Mouse (Mus musculus) embryonic facial prominence, embryonic 15.5 days (tissue): Measurements from ENCODE around the gene Ccdc157. TPM values are rescaled to one million over a fixed set of nuclear protein-coding genes. Genes with fewer than 3 reads are reported as not detected.

Source experiments
- ATAC-seq: fragments of 200-750 bp; cut with Nextera tagmentation; 2 replicates; pipeline ENCODE4 v1.8.0; 2017; ENCODE audit warnings: low read depth, moderate TSS enrichment; ENCODE audit not compliant: insufficient number of reproducible peaks, low FRiP score, low TSS enrichment
- H3K27ac ChIP-seq: fragments of 300-500 bp; sonication (generic); replicated peaks from 2 replicates; pipeline ENCODE4 v1.5.1; 2015; ENCODE audit warnings: mild to moderate bottlenecking, inconsistent platforms
- H3K27me3 ChIP-seq: fragments of 300-500 bp; sonication (generic); 2 replicates; pipeline ENCODE4 v1.6.1; 2015; ENCODE audit warnings: inconsistent platforms
- H3K36me3 ChIP-seq: fragments of 300-500 bp; sonication (generic); 2 replicates; pipeline ENCODE4 v1.6.1; 2015; ENCODE audit warnings: mild to moderate bottlenecking, inconsistent platforms
- H3K4me1 ChIP-seq: fragments of 300-500 bp; sonication (generic); 2 replicates; pipeline ENCODE4 v1.6.1; 2015; ENCODE audit warnings: inconsistent platforms
- H3K4me2 ChIP-seq: fragments of 300-500 bp; sonication (generic); replicated peaks from 2 replicates; pipeline ENCODE4 v1.6.1; 2015; ENCODE audit warnings: mild to moderate bottlenecking, inconsistent platforms
- H3K4me3 ChIP-seq: fragments of 300-500 bp; sonication (generic); replicated peaks from 2 replicates; pipeline ENCODE4 v1.5.1; 2015; ENCODE audit warnings: mild to moderate bottlenecking, inconsistent platforms
- H3K9ac ChIP-seq: fragments of 300-500 bp; sonication (generic); 2 replicates; pipeline ENCODE4 v1.6.1; 2015; ENCODE audit warnings: inconsistent platforms
- H3K9me3 ChIP-seq: fragments of 300-500 bp; sonication (generic); replicated peaks from 2 replicates; pipeline ENCODE4 v1.6.1; 2016; ENCODE audit warnings: inconsistent platforms
- WGBS: fragments of 180-500 bp; shearing (Covaris S2); methylation state at CpG from one replicate; pipeline ENCODE4 v1.1.7; 2015; 5-methylcytosine and 5-hydroxymethylcytosine counted together
- polyA plus RNA-seq: library from polyadenylated mRNA; unstranded; fragments of >200 nt; fragmentation: Nextera tagmentation; extraction: Ambion mirVana; gene quantifications from 2 replicates; pipeline ENCODE4 v1.2.1, GENCODE M21; 2015

Gene Ccdc157
- polyA plus RNA-seq, 1 experiment from 2014 or later = 16.6 TPM

DNA sequence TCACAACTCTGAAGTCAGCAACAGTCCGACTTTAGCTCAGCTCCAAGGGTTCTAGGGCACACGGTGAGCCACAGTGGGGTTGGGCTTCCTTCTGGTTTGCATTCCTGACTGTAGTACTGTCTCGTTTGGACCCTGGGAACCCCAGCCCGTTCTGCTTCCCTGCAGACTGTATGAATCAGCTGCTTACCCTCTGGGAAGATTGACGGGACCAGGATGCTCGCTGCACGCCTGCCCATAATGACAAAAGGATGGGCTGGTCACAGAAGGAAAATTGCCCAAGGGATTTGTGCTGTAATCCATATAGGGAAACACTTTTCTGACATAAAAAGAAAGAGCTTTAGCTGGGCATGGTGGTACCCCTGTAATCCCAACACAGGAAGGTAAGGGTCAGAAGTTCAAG is 61.3 kb downstream of the Ccdc157 start:
- H3K4me2 ChIP-seq = no peak overlapping the region
- H3K4me3 ChIP-seq = no peak overlapping the region
- 0 out of 2 replicates have a peak overlapping the region, but pooled peaks have one; percentile 28 for H3K27ac ChIP-seq
- peaks cover 25% of the 10 kb centered on the region for H3K4me1 ChIP-seq
- no peak for ATAC-seq
- no peaks in the 10 kb centered on the region for H3K27me3 ChIP-seq
- H3K36me3 ChIP-seq = no peaks in the 10 kb centered on the region
- H3K9me3 ChIP-seq = no peaks in the 10 kb centered on the region
- H3K9ac ChIP-seq = no peak overlapping the region
- WGBS = 48% methylated on average over 7 of the region's 7 CpGs

DNA sequence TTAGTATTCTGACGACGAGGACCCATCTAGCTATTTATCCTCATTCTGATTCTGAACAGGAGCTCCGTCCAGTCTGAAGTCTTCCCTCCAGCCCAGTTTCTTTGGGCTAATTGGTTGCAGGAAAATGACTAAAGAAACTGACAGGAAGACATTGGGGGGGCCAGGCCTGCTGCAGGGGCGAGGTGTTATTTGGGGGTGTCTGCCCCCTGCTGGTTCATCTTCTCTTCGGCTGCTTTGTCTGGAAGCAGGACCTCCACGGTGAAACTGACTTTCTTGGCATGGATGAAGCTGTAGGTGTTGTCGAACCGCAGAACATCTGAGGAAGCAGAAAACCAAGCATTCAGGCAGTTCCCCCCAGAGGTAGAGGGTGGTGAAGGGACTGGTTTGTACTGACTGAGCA is 62.0 kb downstream of the Ccdc157 start:
- Histone ChIP-seq H3K27me3 (no peaks in the 10 kb centered on the region), H3K4me3 (no peak overlapping the region), H3K4me2 (no peak overlapping the region), H3K36me3 (peaks cover under 1% of the 10 kb centered on the region; the same call in 1 of the 2 replicates), H3K4me1 (peaks cover 25% of the 10 kb centered on the region), H3K27ac (0 out of 2 replicates have a peak overlapping the region, but pooled peaks have one; percentile 34), H3K9me3 (no peaks in the 10 kb centered on the region), H3K9ac (no peak overlapping the region)
- ATAC-seq = no peak
- WGBS = 65% methylated on average over 8 of the region's 8 CpGs

DNA sequence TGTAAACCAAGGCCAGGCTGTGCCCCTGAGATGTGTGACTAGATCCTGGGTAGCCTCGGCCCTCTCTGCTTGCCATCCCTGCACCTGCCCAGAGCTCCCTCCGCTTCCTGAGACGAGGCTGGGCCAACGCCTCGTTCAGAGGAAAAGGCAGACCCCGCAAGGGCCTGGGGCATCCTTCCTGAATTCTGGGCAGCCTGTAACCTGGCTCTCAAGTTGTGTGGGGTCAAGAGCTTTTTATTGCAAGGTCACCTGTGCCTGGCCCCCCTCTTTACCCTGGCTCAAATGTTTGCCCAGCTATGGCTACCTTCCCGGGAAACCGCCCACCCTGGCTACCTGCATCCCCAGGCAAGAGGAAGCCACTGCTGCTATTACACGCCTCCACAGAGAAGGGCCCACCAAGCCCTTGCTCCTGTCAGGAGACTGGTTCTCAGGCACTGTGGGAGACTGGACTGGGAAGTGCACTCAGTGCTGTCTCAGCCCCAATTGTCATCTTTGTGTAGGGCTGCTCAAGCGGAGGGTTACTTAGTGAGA is 62.9 kb downstream of the Ccdc157 start:
- Histone ChIP-seq H3K27me3 (no peaks in the 10 kb centered on the region), H3K27ac (peak overlapping the region; percentile 87), H3K4me1 (peaks cover 25% of the 10 kb centered on the region), H3K4me2 (peak overlapping the region; percentile 74), H3K9me3 (no peaks in the 10 kb centered on the region), H3K4me3 (peak overlapping the region; percentile 56), H3K36me3 (peaks cover 3% of the 10 kb centered on the region; the same call in 1 of the 2 replicates), H3K9ac (peak overlapping the region; percentile 55)
- ATAC-seq = no peak
- 36% methylated on average over 10 of the region's 10 CpGs for WGBS

DNA sequence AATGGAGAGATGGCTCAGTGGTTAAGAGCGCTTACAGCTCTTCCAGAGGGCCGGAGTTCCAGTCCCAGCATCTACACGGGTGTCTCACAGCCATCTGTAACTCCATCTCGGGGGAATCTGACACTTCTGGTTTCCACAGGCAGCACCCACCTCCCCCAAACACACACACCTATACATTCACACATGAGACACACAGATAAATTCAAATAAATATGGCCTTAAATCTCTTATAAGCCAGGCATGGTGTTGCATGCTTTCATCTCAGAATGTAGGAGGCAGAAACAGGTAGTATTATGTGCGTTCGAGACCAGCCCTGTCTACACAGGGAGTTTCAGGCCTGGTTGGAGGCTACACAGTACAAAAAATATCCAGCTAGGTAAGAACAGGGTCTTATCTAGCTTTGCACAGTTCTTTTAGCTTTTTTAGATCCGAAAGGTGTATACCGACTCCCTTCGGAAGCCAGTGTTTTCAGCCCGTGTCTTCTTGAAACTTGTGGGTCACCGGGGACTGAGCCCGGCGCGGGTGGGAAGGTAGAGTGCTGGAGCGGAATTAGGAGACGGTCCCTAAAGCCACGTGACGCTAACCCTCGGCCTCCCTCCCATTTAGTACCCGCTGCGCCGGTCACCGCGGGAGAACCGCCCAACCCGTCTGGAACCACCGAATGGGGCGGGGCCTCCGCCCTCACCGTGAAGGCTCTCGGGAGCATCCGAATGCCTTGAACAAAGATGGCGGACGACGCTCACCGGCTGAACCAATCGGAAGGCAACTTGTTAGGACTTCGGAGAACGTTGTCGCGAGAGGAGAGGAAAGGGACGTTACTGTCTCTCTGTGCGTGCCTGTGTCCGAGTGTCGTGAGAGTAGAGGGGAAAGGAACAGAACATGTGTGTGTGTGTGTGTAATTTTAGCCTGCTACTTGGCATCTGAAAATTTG is 63.8 kb downstream of the Ccdc157 start:
- H3K4me2 ChIP-seq = peak overlapping the region; percentile 74
- H3K27ac ChIP-seq = peak overlapping the region; percentile 87
- WGBS = 3% methylated on average over 45 of the region's 45 CpGs
- peak overlapping the region; percentile 56 for H3K4me3 ChIP-seq
- H3K9ac ChIP-seq = peak overlapping the region; percentile 55
- H3K4me1 ChIP-seq = peaks cover 25% of the 10 kb centered on the region
- H3K36me3 ChIP-seq = peaks cover 6% of the 10 kb centered on the region; the same call in 1 of the 2 replicates
- H3K9me3 ChIP-seq = no peaks in the 10 kb centered on the region
- peak; percentile 96 for ATAC-seq
- H3K27me3 ChIP-seq = no peaks in the 10 kb centered on the region

DNA sequence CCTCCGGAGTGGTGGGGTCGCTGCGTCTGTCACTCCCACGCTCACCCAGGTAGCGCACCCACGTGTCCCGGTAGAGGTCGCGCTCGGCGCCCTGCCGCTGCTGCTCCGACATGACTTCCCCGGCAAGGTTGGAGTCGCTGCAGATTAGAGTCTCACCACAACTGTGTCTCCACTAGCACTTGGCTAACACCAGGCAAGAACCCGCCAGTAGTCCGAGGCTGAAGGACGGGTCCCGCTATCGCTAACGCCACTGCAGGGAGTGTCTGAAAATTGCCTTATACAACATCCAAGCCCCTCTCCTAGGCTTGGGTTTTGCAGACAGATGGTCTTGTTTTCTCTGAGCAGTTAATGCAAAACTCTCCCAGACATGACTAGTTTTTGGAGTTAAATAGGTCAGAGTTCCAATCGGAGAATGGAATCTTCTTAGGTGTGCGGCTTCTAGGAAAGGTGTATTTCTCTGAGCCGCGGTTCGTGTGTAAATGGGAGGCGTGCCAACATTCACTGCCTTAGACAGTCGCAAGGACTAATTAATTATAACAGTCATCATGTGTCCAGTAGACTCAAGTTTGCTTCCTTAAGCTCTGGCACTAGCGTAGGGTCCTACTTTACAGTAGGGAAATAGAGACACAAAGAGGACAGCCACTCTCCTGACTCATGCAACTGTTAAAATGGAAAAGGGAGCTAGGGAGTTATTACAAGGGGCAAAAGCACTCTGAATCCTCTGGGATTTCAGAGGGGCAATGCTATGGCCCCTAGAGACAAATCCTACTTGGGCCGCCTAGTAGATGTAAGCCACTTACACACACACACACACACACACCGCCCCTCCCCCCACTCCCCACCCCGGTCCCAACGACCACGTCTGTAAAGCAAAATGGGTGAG is 64.7 kb downstream of the Ccdc157 start, which contains the start of gene Mtfp1:
Gene Mtfp1 (minus strand): TSS at position 275 of the 883 bp plus-strand sequence.
- H3K9me3 ChIP-seq = no peaks in the 10 kb centered on the region
- H3K4me2 ChIP-seq = peak within 1 kb of the TSS; percentile 74
- H3K27ac ChIP-seq = peak within 1 kb of the TSS; percentile 87
- peak within 1 kb of the TSS; percentile 31; the same call in 1 of the 2 replicates for H3K9ac ChIP-seq
- H3K27me3 ChIP-seq = no peaks in the 10 kb centered on the region
- 6% methylated on average over 34 of the region's 34 CpGs for WGBS
- peaks cover 6% of the 10 kb centered on the region; the same call in 1 of the 2 replicates for H3K36me3 ChIP-seq
- H3K4me1 ChIP-seq = peaks cover 25% of the 10 kb centered on the region
- no peak for ATAC-seq
- peak within 1 kb of the TSS; percentile 56 for H3K4me3 ChIP-seq

DNA sequence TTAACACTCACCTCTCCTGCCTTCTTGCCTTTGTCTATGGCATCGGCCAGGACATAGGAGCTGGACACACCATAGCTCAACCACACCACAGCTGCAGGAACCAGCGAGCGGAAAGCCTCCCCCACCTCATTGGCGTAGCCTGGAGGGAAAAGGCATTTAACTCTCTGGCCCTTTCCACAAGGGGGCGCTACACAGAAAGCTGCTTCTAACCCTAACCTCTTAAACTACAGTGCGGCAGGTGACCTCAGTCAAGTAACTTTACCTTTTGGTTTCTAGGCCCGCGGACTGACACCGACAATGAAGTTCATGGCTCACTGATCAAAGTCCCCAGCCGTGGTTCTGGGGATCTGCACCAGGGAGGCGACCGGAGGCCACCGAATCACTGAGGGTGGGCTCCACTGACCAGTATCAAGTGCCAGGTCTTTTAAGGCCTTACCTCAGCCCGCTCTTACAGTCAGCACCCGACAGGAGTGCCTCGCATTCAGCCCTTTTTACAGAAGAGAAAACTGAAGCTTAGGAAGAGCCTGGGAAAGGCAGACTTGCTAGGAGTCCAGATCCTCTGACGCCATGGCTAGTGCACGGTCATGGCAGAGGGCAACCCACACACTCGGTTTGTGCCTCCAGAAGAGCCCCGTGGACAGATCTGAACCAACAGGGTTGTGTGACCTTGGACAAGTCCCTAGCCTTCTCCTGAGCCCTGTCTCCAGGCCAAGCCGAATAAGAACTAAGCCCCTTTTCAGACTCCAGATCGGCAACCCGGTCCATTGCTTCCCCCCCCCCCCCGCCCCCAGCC is 65.5 kb downstream of the Ccdc157 start:
- Histone ChIP-seq H3K9me3 (no peaks in the 10 kb centered on the region), H3K4me2 (peak overlapping the region; percentile 74), H3K27ac (peak overlapping the region; percentile 55; the same call in 1 of the 2 replicates), H3K27me3 (no peaks in the 10 kb centered on the region), H3K4me3 (peak overlapping the region; percentile 56), H3K4me1 (peaks cover 25% of the 10 kb centered on the region), H3K36me3 (peaks cover 6% of the 10 kb centered on the region; the same call in 1 of the 2 replicates), H3K9ac (0 out of 2 replicates have a peak overlapping the region, but pooled peaks have one; percentile 31)
- no peak for ATAC-seq
- WGBS = 6% methylated on average over 23 of the region's 24 CpGs

DNA sequence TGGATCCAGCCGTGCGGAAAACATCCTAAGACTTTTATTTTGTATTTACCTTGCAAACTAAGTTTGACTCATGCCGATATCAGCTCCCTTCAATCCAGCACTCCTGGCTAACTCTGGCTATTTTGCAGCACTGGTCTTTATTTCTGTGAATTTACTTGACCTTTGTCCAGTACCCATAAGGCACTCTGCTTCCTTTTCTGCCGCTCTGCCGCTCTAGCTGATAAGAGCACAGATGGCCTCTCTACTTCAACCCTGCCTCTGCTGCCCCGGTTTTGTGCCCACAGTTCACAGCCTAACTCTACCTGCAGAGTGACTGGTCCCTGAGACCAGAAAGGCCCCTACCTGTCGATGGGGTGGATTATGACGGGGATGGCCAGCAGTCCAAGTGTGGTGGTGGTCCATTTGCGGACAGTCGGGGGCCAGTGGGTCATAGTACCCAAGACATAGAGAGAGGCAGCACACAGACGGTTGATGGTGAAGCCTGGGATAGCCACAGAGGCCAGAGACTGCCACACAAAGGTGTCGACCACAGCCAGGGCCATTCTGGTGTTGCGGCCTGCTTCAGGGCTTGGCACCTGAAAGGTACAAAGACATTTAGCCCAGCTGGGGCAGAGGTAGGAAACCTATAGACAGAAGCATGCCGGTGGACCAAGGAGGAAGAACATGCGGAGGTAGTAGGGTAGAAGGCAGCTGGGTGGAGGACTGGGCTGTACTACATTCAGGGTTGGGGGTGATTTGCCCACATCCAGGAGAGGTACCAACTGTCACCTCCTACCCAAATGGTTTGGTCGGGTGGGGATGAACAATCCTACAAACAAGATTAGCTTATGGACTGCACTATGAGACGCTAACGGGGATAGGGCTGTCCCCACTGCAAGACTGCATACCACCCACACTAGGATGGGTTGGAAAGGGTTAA is 66.4 kb downstream of the Ccdc157 start:
- 85% methylated on average over 18 of the region's 18 CpGs for WGBS

More for the DNA sequence above, 66.4 kb downstream of the Ccdc157 start:
- Histone ChIP-seq H3K4me3 (0 out of 2 replicates have a peak overlapping the region, but pooled peaks have one; percentile 56), H3K4me2 (peak overlapping the region; percentile 74), H3K4me1 (peaks cover 25% of the 10 kb centered on the region), H3K27me3 (no peaks in the 10 kb centered on the region), H3K27ac (no peak overlapping the region), H3K9ac (no peak overlapping the region), H3K9me3 (no peaks in the 10 kb centered on the region), H3K36me3 (peaks cover 6% of the 10 kb centered on the region; the same call in 1 of the 2 replicates)
- ATAC-seq = no peak
